Mouse (Mus musculus): Measurements from ENCODE around the gene Ksr1. TPM values are rescaled to one million over a fixed set of nuclear protein-coding genes. Genes with fewer than 3 reads are reported as not detected.

Ksr1 gene
- 3.9 and 5.0 TPM in 2 replicates for polyA plus RNA-seq (2016; fragmentation: Nextera tagmentation; extraction: Ambion mirVana)

- Histone ChIP-seq H3K27ac (peak within 1 kb of the TSS; percentile 85), H3K36me3 (no peaks in the 10 kb centered on the region), H3K4me2 (replicated peaks) (peak within 1 kb of the TSS; percentile 66), H3K27me3 (no peaks in the 10 kb centered on the region), H3K4me3 (peak within 1 kb of the TSS; percentile 59), H3K9me3 (no peaks in the 10 kb centered on the region), H3K9ac (peak within 1 kb of the TSS; percentile 70), H3K4me1 (peaks cover 32% of the 10 kb centered on the region)
- peak; percentile 94 for ATAC-seq (ENCODE audit: insufficient number of reproducible peaks, insufficient read depth, low FRiP score, low TSS enrichment)
- WGBS, result under 1% methylated on average over 40 of the region's 42 CpGs
These were observed at the start of gene Ksr1 for GRCm38 (mm10) chr11:79146331-79146767. TSS of gene Ksr1 (minus strand) at chr11:79146407.

DNA sequence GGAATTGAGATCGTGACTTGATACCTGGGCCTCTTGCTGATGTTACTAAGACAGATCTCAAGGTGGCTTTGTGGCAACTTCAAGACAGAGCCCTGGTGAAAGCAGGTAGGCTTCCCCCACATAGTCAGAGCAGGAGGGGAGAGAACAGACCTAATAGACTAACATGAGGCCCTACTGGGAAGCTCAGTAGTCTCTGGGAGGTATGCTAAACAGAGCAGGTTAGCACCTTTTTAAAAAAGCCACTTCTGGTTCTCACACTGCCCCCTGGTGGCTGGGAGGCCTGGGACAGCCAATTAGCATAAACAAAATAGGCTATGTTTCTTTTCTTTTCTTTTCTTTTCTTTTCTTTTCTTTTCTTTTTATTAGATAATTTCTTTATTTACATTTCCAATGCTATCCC is 46.0 kb upstream of the Ksr1 start:
- H3K9me3 ChIP-seq, result no peaks in the 10 kb centered on the region
- peaks cover 11% of the 10 kb centered on the region; the same call in 1 of the 2 replicates for H3K4me1 ChIP-seq
- no peaks in the 10 kb centered on the region for H3K36me3 ChIP-seq
- H3K4me3 ChIP-seq, result no peak overlapping the region
- H3K27me3 ChIP-seq, result no peaks in the 10 kb centered on the region
- no peak for ATAC-seq (ENCODE audit: insufficient number of reproducible peaks, insufficient read depth, low FRiP score, low TSS enrichment)
- H3K4me2 ChIP-seq (replicated peaks), result no peak overlapping the region
- H3K27ac ChIP-seq, result no peak overlapping the region
- no peak overlapping the region for H3K9ac ChIP-seq
- 89% methylated on average over 1 of the region's 1 CpGs for WGBS

GRCm38 (mm10) chr11:79191214-79191613 is 45.0 kb upstream of the Ksr1 start:
- no peaks in the 10 kb centered on the region for H3K36me3 ChIP-seq
- H3K4me2 ChIP-seq (replicated peaks), result no peak overlapping the region
- H3K9me3 ChIP-seq, result no peaks in the 10 kb centered on the region
- H3K9ac ChIP-seq, result no peak overlapping the region
- 0 out of 2 replicates have a peak, but pooled peaks cover 2% of the 10 kb centered on the region for H3K4me1 ChIP-seq
- H3K27me3 ChIP-seq, result no peaks in the 10 kb centered on the region
- 89% methylated on average over 4 of the region's 4 CpGs for WGBS
- ATAC-seq (ENCODE audit: insufficient number of reproducible peaks, insufficient read depth, low FRiP score, low TSS enrichment), result no peak
- H3K27ac ChIP-seq, result no peak overlapping the region
- no peak overlapping the region for H3K4me3 ChIP-seq

- Histone ChIP-seq H3K36me3 (no peaks in the 10 kb centered on the region), H3K4me1 (no peaks in the 10 kb centered on the region), H3K27me3 (no peaks in the 10 kb centered on the region)
These were observed 44.0 kb upstream of the Ksr1 start for GRCm38 (mm10) chr11:79190257-79190656.

GRCm38 (mm10) chr11:79188176-79188575 is 42.0 kb upstream of the Ksr1 start:
- Histone ChIP-seq H3K4me2 (replicated peaks) (no peak overlapping the region), H3K9me3 (no peaks in the 10 kb centered on the region), H3K4me1 (no peaks in the 10 kb centered on the region), H3K9ac (no peak overlapping the region), H3K4me3 (no peak overlapping the region), H3K27me3 (no peaks in the 10 kb centered on the region), H3K27ac (no peak overlapping the region), H3K36me3 (no peaks in the 10 kb centered on the region)
- ATAC-seq (ENCODE audit: insufficient number of reproducible peaks, insufficient read depth, low FRiP score, low TSS enrichment), result no peak
- 85% methylated on average over 6 of the region's 6 CpGs for WGBS

More at GRCm38 (mm10) chr11:79190257-79190656, 44.0 kb upstream of the Ksr1 start:
- Histone ChIP-seq H3K4me3 (no peak overlapping the region), H3K9me3 (no peaks in the 10 kb centered on the region), H3K27ac (no peak overlapping the region), H3K4me2 (replicated peaks) (no peak overlapping the region), H3K9ac (no peak overlapping the region)
- 92% methylated on average over 2 of the region's 2 CpGs for WGBS
- no peak for ATAC-seq (ENCODE audit: insufficient number of reproducible peaks, insufficient read depth, low FRiP score, low TSS enrichment)

GRCm38 (mm10) chr11:79187291-79187690 is 41.1 kb upstream of the Ksr1 start:
- Histone ChIP-seq H3K9me3 (no peaks in the 10 kb centered on the region), H3K4me3 (no peak overlapping the region), H3K27me3 (no peaks in the 10 kb centered on the region), H3K4me1 (no peaks in the 10 kb centered on the region), H3K36me3 (no peaks in the 10 kb centered on the region), H3K27ac (no peak overlapping the region), H3K4me2 (replicated peaks) (no peak overlapping the region), H3K9ac (no peak overlapping the region)
- no peak for ATAC-seq (ENCODE audit: insufficient number of reproducible peaks, insufficient read depth, low FRiP score, low TSS enrichment)
- 71% methylated on average over 4 of the region's 4 CpGs for WGBS

GRCm38 (mm10) chr11:79185683-79186082 is 39.5 kb upstream of the Ksr1 start:
- Histone ChIP-seq H3K27ac (no peak overlapping the region), H3K27me3 (no peaks in the 10 kb centered on the region), H3K9me3 (no peaks in the 10 kb centered on the region), H3K36me3 (no peaks in the 10 kb centered on the region), H3K4me1 (no peaks in the 10 kb centered on the region), H3K4me2 (replicated peaks) (no peak overlapping the region), H3K4me3 (no peak overlapping the region), H3K9ac (no peak overlapping the region)
- 82% methylated on average over 6 of the region's 6 CpGs for WGBS
- no peak for ATAC-seq (ENCODE audit: insufficient number of reproducible peaks, insufficient read depth, low FRiP score, low TSS enrichment)

DNA sequence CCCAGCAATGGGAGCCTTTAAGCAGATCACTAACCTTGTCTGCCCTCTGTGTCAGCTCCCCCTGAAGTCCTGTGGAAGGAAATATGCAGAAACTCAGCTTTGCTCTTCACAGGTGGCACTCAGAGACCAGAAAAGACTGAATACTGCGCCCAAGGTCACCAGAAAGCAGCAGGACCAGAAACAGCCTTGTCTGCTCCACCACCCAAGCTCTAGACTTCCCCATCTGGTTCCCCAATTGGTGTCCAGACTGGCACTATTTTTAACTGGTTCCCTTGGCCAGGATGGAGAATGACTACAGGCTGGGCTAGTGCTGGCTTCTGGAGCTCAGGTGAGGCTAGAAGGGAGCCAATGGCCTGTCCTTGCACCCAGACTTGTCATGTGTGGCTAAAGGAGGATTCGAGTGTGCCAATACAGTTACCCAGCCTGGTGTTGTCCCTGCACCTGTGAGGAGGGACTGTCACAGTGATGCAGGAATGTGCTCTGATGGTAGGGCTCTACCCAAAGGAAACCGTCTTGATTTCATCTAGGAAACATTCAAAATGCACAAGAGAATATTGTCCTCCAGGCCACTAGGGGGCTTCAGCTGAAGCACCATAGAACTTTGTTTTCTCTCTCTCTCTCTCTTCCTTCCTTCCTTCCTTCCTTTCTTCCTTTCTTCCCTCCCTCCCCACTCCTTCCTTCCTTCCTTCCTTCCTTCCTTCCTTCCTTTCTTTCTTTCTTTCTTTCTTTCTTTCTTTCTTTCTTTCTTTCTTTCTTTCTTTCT is 38.1 kb upstream of the Ksr1 start:
- Histone ChIP-seq H3K4me3 (no peak overlapping the region), H3K27me3 (no peaks in the 10 kb centered on the region), H3K9ac (no peak overlapping the region), H3K36me3 (no peaks in the 10 kb centered on the region), H3K4me2 (replicated peaks) (no peak overlapping the region), H3K27ac (no peak overlapping the region), H3K9me3 (no peaks in the 10 kb centered on the region), H3K4me1 (no peaks in the 10 kb centered on the region)
- 80% methylated on average over 3 of the region's 3 CpGs for WGBS
- no peak for ATAC-seq (ENCODE audit: insufficient number of reproducible peaks, insufficient read depth, low FRiP score, low TSS enrichment)

DNA sequence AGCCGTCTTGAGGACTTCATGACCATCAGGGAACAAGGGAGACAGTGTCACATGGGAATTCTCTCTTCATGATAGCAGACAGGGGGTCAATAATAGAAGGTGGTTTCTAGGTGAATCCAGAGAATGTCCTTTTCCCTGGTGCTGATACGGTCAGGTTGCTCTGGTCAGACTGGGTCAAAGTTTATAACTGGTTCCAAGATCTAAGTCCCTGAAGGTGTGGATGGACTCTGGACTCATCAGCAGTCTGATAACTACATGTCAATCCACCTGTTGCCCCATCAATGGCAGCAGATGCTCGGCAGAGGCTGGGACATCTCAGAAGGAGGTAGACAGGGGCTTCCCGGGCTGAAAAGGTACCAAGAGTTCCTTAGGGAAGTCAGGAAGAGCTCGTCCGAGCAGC is 37.2 kb upstream of the Ksr1 start:
- H3K27ac ChIP-seq, result no peak overlapping the region
- no peak overlapping the region for H3K4me2 ChIP-seq (replicated peaks)
- no peaks in the 10 kb centered on the region for H3K9me3 ChIP-seq
- no peak overlapping the region for H3K4me3 ChIP-seq
- no peak overlapping the region for H3K9ac ChIP-seq
- H3K36me3 ChIP-seq, result no peaks in the 10 kb centered on the region
- no peaks in the 10 kb centered on the region for H3K4me1 ChIP-seq
- WGBS, result 89% methylated on average over 6 of the region's 6 CpGs
- no peaks in the 10 kb centered on the region for H3K27me3 ChIP-seq
- no peak for ATAC-seq (ENCODE audit: insufficient number of reproducible peaks, insufficient read depth, low FRiP score, low TSS enrichment)

DNA sequence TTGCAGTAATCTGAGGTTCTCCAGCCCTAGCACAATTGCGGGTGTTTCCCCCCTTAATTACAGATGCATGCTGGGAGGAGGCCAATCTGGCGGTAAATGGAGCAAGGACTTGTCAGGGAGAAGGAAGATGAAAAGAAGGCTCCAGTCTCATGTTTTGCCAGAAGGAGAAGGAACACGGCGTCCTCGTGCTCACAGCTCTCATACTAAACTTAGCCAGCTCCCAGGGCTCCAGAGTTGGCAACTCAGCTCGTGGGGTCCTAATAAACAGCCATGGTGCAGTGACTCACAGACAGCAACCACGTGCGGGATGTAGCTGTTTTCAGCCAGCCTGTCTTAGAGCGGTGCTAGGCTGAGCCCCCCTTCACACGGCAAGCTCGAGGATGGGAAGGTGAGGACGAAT is 36.7 kb upstream of the Ksr1 start:
- Histone ChIP-seq H3K27me3 (no peaks in the 10 kb centered on the region), H3K4me3 (no peak overlapping the region), H3K4me2 (replicated peaks) (no peak overlapping the region), H3K36me3 (no peaks in the 10 kb centered on the region), H3K9me3 (no peaks in the 10 kb centered on the region), H3K4me1 (no peaks in the 10 kb centered on the region), H3K9ac (no peak overlapping the region), H3K27ac (no peak overlapping the region)
- WGBS, result 79% methylated on average over 12 of the region's 12 CpGs
- no peak for ATAC-seq (ENCODE audit: insufficient number of reproducible peaks, insufficient read depth, low FRiP score, low TSS enrichment)

GRCm38 (mm10) chr11:79181914-79182313 is 35.7 kb upstream of the Ksr1 start:
- no peak overlapping the region for H3K4me2 ChIP-seq (replicated peaks)
- no peak overlapping the region for H3K9ac ChIP-seq
- H3K9me3 ChIP-seq, result no peaks in the 10 kb centered on the region
- no peaks in the 10 kb centered on the region for H3K4me1 ChIP-seq
- no peak overlapping the region for H3K4me3 ChIP-seq
- WGBS, result 87% methylated on average over 4 of the region's 4 CpGs
- no peaks in the 10 kb centered on the region for H3K36me3 ChIP-seq
- no peaks in the 10 kb centered on the region for H3K27me3 ChIP-seq
- no peak overlapping the region for H3K27ac ChIP-seq
- ATAC-seq (ENCODE audit: insufficient number of reproducible peaks, insufficient read depth, low FRiP score, low TSS enrichment), result no peak

DNA sequence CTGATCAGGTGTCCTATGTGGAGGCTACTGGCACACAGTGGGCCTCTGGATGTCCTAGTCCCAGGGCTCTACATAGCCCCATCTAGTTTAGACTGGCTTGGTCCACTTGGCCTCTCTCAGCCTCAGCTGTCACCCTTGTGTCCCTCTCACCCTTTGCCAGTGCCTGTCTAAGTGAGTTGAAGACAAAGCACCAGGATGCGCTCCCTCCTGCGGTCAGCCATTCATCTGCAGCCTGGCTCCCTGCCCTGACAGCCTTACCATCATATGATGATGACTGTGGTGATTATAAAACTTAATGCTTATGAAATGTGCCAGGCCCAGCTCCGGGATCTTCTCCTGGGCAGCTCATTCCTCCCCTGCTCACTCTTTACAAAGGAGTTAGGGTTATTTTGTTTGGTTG is 30.5 kb upstream of the Ksr1 start:
- H3K36me3 ChIP-seq, result no peaks in the 10 kb centered on the region
- no peaks in the 10 kb centered on the region for H3K9me3 ChIP-seq
- 82% methylated on average over 3 of the region's 3 CpGs for WGBS
- H3K27ac ChIP-seq, result no peak overlapping the region
- no peaks in the 10 kb centered on the region for H3K27me3 ChIP-seq
- H3K4me1 ChIP-seq, result no peaks in the 10 kb centered on the region
- H3K9ac ChIP-seq, result no peak overlapping the region
- ATAC-seq (ENCODE audit: insufficient number of reproducible peaks, insufficient read depth, low FRiP score, low TSS enrichment), result no peak
- H3K4me3 ChIP-seq, result no peak overlapping the region
- H3K4me2 ChIP-seq (replicated peaks), result no peak overlapping the region
